Mouse (Mus musculus): ENCODE measurements around the gene Olfr828. TPM values are rescaled to one million over a fixed set of nuclear protein-coding genes. Genes with fewer than 3 reads are reported as not detected.

Olfr828 gene
- not detected in 2 replicates for polyA plus RNA-seq (2014; fragmentation: Nextera tagmentation; extraction: Ambion mirVana)

- Histone ChIP-seq H3K36me3 (ENCODE audit: insufficient read depth) (no peaks in the 10 kb centered on the region), H3K4me3 (ENCODE audit: low read depth, low read length) (no peak within 1 kb of the TSS), H3K9ac (no peak within 1 kb of the TSS), H3K4me1 (ENCODE audit: insufficient read depth) (no peaks in the 10 kb centered on the region), H3K4me2 (no peak within 1 kb of the TSS), H3K27ac (ENCODE audit: low read depth) (no peak within 1 kb of the TSS), H3K27me3 (ENCODE audit: insufficient read depth, low read length) (no peaks in the 10 kb centered on the region), H3K9me3 (ENCODE audit: low read depth, low read length) (no peaks in the 10 kb centered on the region)
- DNase-seq (no peak), ATAC-seq (ENCODE audit: insufficient read depth) (no peak)
- no peak for TF ChIP-seq CTCF (IDR thresholded peaks at IDR 0.05; ENCODE audit: low read depth)
Observed at GRCm38 (mm10) chr9:18819426-18819825, at the start of gene Olfr828. Gene Olfr828, minus strand, starts transcription at chr9:18819526.

DNA sequence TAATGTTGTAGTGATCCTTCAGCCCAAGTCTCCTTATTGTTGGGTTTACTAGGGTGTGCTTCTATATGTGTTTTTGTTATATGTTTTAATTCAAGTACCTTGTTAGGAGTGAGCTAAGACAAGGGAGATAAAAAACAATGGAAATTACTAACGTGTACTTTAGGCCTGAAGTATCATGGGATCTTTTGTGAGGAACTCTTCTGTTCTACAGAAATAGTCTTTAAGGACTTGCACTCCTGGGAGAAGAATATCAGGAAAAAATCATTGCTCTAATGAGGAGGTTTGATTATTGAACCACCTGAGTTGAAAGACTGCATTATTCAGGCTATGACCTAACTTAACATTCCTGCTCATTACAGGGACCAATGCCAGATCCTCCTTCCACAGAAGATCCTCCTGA lies 35.3 kb upstream of the Olfr828 start, which contains the start of gene Olfr829:
Gene Olfr829 (plus strand): TSS at position 301 of the 400 bp plus-strand sequence.
- H3K27ac ChIP-seq (ENCODE audit: low read depth) = no peak within 1 kb of the TSS
- WGBS = 51% methylated on average over 1 of the region's 1 CpGs
- ATAC-seq (ENCODE audit: insufficient read depth) = no peak
- H3K9me3 ChIP-seq (ENCODE audit: low read depth, low read length) = no peaks in the 10 kb centered on the region
- no peak within 1 kb of the TSS for H3K4me3 ChIP-seq (ENCODE audit: low read depth, low read length)
- no peak for DNase-seq
- no peaks in the 10 kb centered on the region for H3K27me3 ChIP-seq (ENCODE audit: insufficient read depth, low read length)
- no peak within 1 kb of the TSS for H3K4me2 ChIP-seq
- H3K4me1 ChIP-seq (ENCODE audit: insufficient read depth) = no peaks in the 10 kb centered on the region
- no peak within 1 kb of the TSS for H3K9ac ChIP-seq
- no peak for TF ChIP-seq CTCF (IDR thresholded peaks at IDR 0.05; ENCODE audit: low read depth)
- no peaks in the 10 kb centered on the region for H3K36me3 ChIP-seq (ENCODE audit: insufficient read depth)

GRCm38 (mm10) chr9:18785316-18785715 lies 34.0 kb downstream of the Olfr828 start:
- Histone ChIP-seq H3K4me1 (ENCODE audit: insufficient read depth) (no peaks in the 10 kb centered on the region), H3K9me3 (ENCODE audit: low read depth, low read length) (no peaks in the 10 kb centered on the region), H3K9ac (no peak overlapping the region), H3K27ac (ENCODE audit: low read depth) (no peak overlapping the region), H3K4me2 (no peak overlapping the region), H3K4me3 (ENCODE audit: low read depth, low read length) (no peak overlapping the region), H3K36me3 (ENCODE audit: insufficient read depth) (no peaks in the 10 kb centered on the region), H3K27me3 (ENCODE audit: insufficient read depth, low read length) (no peaks in the 10 kb centered on the region)
- TF ChIP-seq CTCF (IDR thresholded peaks at IDR 0.05; ENCODE audit: low read depth) = no peak
- no peak for ATAC-seq (ENCODE audit: insufficient read depth)
- no peak for DNase-seq
- WGBS = 67% methylated on average over 7 of the region's 7 CpGs

- no peak for DNase-seq
- no peak for TF ChIP-seq CTCF (IDR thresholded peaks at IDR 0.05; ENCODE audit: low read depth)
- Histone ChIP-seq H3K4me2 (no peak overlapping the region), H3K27me3 (ENCODE audit: insufficient read depth, low read length) (no peaks in the 10 kb centered on the region), H3K36me3 (ENCODE audit: insufficient read depth) (no peaks in the 10 kb centered on the region), H3K9ac (no peak overlapping the region), H3K9me3 (ENCODE audit: low read depth, low read length) (no peaks in the 10 kb centered on the region), H3K4me1 (ENCODE audit: insufficient read depth) (no peaks in the 10 kb centered on the region), H3K4me3 (ENCODE audit: low read depth, low read length) (no peak overlapping the region), H3K27ac (ENCODE audit: low read depth) (no peak overlapping the region)
- ATAC-seq (ENCODE audit: insufficient read depth) = no peak
- 61% methylated on average over 24 of the region's 24 CpGs for WGBS
Observed at GRCm38 (mm10) chr9:18779476-18779875, 39.9 kb downstream of the Olfr828 start.

DNA sequence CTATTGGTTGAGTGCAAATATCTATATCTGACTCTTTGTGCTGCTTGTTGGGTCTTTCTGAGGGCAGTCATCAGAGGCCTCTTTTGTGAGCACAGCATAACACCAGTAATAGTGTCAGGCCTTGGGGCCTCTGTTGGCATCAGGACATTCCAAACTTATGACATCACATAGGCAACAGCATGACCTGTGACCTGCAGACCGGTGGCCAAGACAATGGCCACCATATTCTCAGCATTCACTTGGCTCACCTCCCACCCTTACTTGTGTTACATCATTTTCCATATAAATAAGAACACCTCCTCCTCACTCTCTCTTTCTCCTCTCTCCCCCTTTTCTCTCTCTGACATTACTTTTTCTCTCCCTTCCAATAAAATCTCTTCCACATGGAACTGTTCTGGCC lies 40.3 kb downstream of the Olfr828 start:
- H3K27ac ChIP-seq (ENCODE audit: low read depth) = no peak overlapping the region
- ATAC-seq (ENCODE audit: insufficient read depth) = no peak
- no peak for TF ChIP-seq CTCF (IDR thresholded peaks at IDR 0.05; ENCODE audit: low read depth)
- no peak for DNase-seq
- 60% methylated on average over 1 of the region's 1 CpGs for WGBS
- H3K9ac ChIP-seq = no peak overlapping the region
- H3K27me3 ChIP-seq (ENCODE audit: insufficient read depth, low read length) = no peaks in the 10 kb centered on the region
- no peak overlapping the region for H3K4me2 ChIP-seq
- no peak overlapping the region for H3K4me3 ChIP-seq (ENCODE audit: low read depth, low read length)
- no peaks in the 10 kb centered on the region for H3K9me3 ChIP-seq (ENCODE audit: low read depth, low read length)
- no peaks in the 10 kb centered on the region for H3K4me1 ChIP-seq (ENCODE audit: insufficient read depth)
- no peaks in the 10 kb centered on the region for H3K36me3 ChIP-seq (ENCODE audit: insufficient read depth)

Other genes starting within 250 kb of the Olfr828 start
- 1.4 and 1.7 TPM in 2 replicates for gene Muc16, start 145.0 kb downstream of the Olfr828 start, polyA plus RNA-seq (2014; fragmentation: Nextera tagmentation; extraction: Ambion mirVana)
- gene Olfr24, start 55.5 kb downstream of the Olfr828 start, polyA plus RNA-seq (2014; fragmentation: Nextera tagmentation; extraction: Ambion mirVana) = not detected in 2 replicates
- not detected in 2 replicates for gene Olfr829, start 35.4 kb upstream of the Olfr828 start, polyA plus RNA-seq (2014; fragmentation: Nextera tagmentation; extraction: Ambion mirVana)
- not detected in 2 replicates for gene Olfr830, start 55.2 kb upstream of the Olfr828 start, polyA plus RNA-seq (2014; fragmentation: Nextera tagmentation; extraction: Ambion mirVana)
- not detected in 2 replicates for gene Olfr832, start 117.6 kb upstream of the Olfr828 start, polyA plus RNA-seq (2014; fragmentation: Nextera tagmentation; extraction: Ambion mirVana)
- gene Olfr834, start 168.5 kb upstream of the Olfr828 start, polyA plus RNA-seq (2014; fragmentation: Nextera tagmentation; extraction: Ambion mirVana) = not detected in 2 replicates
- not detected in 2 replicates for gene Olfr835, start 213.2 kb upstream of the Olfr828 start, polyA plus RNA-seq (2014; fragmentation: Nextera tagmentation; extraction: Ambion mirVana)